Mouse (Mus musculus) heart, postnatal 14 days (tissue): ENCODE measurements at regions not wholly inside any gene's neighbourhood (a gene's known extent, or its start where the extent isn't known, plus 50 kb on each side); places are given as distances from the start of the nearest gene placed in this dataset.

Source experiments
- DNase-seq, 2 experiments: peaks; one replicate each; pipeline ENCODE4 v3.0.0; 2021 to 2022
- intact Hi-C: fragments of 180-260 bp; cut with DNase I; formaldehyde crosslinking; loops from one replicate; pipeline ENCODE4 v1.15.1; 2025

GRCm38 (mm10) chr6:93168526-93168925 is 225.2 kb upstream of the Adamts9 start:
- DNase-seq = peak in 1 of 2 experiments; percentile 21
- intact Hi-C loops = no loop called here

GRCm38 (mm10) chr6:93167281-93167680 is 224.0 kb upstream of the Adamts9 start:
- peak in 1 of 2 experiments; percentile 18 for DNase-seq
- intact Hi-C loops = loop anchor here (2.0 kb wide), 1 partner anchor 68 kb away; no protein-coding TSS in a partner anchor

- intact Hi-C loops = loop anchor here (2.0 kb wide), 1 partner anchor 67 kb away; no protein-coding TSS in a partner anchor
- no peak for DNase-seq
Measured at GRCm38 (mm10) chr6:93165942-93166341, 222.7 kb upstream of the Adamts9 start.

DNA sequence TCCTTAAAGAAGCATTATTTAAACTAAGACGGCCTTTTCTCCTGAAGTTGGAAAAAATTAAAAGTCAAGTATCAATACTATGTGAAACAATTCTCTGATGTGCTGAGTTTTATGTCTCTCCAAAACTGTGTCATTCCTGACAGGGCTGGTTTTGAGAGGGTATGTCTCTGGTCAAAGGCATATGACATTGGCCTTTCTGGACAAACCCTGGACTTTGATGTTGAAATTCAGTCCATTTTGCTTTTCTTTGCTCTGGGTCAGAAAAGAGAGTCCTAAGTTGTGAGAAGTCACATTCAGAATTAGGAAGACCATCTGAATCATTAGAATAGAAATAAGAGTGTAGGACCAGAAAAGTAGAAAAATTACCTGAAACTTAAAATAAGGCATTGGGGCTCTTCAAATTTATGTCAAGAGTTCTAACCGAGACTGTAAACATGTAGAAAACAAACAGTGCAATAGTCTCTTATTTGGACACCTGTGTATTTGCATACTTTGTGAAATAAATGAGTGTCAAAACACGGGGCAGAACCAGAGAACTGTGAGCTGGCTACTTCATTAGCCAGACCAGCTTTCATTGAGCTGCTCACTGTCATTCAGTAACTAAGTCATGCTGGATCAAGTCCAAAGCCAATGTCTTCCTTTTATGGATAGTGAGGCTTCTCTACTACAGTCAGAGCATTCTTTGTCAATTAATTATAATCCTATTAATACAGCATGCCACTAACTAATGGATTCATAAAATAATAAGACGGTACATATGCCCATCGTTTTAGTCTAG is 209.3 kb upstream of the Adamts9 start:
- intact Hi-C loops = loop anchor here (5.0 kb wide), 3 partner anchors 80 to 210 kb away; partner anchors contain the start of gene Adamts9
- no peak for DNase-seq

DNA sequence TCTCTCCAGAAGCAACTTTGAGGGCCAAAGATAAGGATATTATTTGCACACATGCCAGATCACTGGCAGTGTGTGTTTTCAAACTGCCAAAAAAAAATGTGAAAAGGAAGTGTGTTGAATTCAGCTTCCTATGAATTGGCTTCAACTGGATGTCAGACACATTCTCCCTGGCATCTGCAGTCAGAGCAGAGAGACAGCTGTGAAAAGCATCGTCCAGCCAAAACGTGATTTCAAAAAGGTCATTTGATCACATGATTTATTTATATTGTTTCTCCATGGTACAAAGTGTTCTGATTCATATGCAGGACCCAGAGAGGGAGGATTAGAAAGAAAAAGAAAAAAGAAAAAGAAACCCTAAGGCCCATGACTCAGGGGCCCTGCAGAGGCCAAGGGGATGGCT is 207.2 kb upstream of the Adamts9 start:
- peak; percentile 25 to 26 for DNase-seq
- intact Hi-C loops = loop anchor here (5.0 kb wide), 3 partner anchors 82 to 208 kb away; partner anchors contain the start of gene Adamts9

DNA sequence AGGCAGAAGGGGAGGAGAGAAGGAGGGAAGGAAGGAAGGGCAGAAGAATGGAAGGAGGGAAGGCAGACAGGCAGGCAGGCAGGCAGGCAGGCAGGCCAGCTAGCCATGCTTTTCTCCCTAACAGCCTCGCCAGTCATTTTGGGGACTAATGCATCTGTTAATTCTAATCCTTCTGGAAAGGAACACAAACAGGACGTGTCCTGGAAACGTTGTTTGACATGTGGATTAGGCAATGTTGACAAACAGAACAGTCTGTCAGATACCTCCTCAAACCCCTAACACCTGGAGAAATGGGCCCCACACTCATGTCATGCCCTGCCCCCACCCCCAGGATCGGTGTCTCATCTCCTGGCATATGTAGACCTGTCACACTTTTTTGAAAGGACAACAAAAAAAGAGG is 206.7 kb upstream of the Adamts9 start:
- DNase-seq = peak in 1 of 2 experiments; percentile 9
- intact Hi-C loops = loop anchor here (5.0 kb wide), 3 partner anchors 82 to 208 kb away; partner anchors contain the start of gene Adamts9

DNA sequence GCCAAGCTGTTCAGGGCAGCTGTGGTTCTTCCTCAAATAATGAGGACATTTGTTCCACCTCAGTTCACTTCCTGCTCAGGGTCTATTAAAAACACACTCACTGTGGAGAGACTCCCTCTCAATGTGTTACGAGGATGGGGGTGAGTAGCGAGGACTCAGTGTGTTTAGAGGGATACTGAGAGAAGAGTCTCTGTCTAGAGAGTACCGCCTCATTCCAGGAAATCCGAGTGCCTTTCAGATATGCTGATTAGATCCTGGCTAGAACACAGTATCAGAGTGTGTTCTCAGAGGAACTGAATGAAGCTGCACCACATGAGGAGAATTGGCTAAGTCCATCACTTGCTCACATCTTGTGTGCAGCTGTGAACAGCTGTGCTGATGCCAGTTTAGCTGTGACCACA is 197.0 kb upstream of the Adamts9 start:
- peak in 1 of 2 experiments; percentile 21 for DNase-seq
- intact Hi-C loops = no loop called here

GRCm38 (mm10) chr6:93133940-93134339 is 190.6 kb upstream of the Adamts9 start:
- intact Hi-C loops = no loop called here
- DNase-seq = no peak

- no peak for DNase-seq
- intact Hi-C loops = no loop called here
Measured at GRCm38 (mm10) chr6:93130946-93131685, 187.8 kb upstream of the Adamts9 start.

- intact Hi-C loops = no loop called here
- DNase-seq = no peak
Measured at GRCm38 (mm10) chr6:93119482-93119881, 176.2 kb upstream of the Adamts9 start.

DNA sequence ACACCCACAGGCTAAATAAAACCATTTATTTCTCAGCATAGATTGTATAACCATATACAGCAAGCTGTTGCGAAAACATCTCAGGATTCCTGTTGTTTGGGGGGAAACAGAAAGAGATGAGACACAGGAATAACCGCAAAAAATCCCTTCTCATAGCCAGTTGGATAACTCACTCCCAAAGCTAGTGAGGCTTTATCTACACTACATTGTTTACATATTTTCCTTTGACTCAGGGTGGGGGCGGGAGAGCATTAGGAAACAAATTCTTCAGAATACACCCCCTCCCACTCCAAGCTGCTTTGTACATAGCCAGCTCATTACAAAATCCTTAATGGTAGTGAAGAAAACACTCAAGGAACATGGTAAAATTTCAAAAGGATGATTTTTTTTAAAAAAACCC is 170.1 kb upstream of the Adamts9 start:
- DNase-seq = no peak
- intact Hi-C loops = no loop called here

DNA sequence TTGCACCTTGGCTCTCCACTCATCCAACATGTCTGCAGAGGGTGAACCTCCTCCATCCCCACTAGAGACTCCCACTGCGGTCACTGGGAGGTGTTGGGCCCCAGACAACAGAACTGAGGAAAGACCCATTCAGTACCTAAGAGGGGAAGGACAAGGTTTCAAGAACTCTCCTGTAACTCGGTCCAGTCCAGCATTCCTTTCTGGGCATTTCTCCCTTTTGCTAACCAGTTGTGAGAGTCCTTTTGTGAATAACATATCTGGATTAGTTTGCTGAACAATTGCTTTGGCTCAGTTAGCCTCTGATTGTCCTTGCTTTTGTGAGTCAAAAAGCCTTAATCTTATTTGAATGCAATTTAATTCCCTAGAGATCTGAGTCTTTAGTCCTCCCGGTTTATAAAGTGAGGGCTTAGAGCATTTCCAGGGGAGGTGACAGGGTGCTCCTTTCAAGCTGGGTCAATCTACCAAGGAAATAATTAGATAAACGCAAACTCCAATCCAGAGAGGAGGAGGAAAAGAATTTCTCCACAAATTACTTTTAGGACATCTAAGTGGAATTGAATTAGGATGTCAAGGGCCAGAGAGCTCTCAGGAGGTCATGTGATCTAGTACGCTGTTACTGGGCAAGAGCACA is 151.6 kb upstream of the Adamts9 start:
- intact Hi-C loops = no loop called here

DNA sequence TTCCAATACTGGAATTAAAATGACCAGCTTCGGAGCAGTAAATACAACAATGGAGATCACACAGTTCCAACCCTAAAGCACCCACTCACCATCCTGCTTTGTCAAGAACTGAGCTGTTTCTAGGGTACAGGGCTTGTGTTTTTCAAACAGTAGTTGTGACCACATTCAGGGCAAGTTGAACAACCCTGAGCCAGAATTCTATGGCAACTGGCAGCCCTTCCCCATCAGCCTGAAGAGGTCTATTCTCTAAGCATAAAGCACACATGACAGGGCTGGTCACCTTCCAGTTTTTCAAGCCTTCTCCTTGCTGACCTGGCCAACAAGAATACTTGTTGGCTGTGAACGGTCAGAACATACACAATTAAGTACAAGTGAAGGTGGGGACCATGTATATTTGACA is 150.5 kb upstream of the Adamts9 start:
- intact Hi-C loops = no loop called here
- no peak for DNase-seq

More for the DNA sequence above, 151.6 kb upstream of the Adamts9 start:
- no peak for DNase-seq

- intact Hi-C loops = no loop called here
- no peak for DNase-seq
Measured at GRCm38 (mm10) chr6:93087329-93087728, 144.0 kb upstream of the Adamts9 start.

DNA sequence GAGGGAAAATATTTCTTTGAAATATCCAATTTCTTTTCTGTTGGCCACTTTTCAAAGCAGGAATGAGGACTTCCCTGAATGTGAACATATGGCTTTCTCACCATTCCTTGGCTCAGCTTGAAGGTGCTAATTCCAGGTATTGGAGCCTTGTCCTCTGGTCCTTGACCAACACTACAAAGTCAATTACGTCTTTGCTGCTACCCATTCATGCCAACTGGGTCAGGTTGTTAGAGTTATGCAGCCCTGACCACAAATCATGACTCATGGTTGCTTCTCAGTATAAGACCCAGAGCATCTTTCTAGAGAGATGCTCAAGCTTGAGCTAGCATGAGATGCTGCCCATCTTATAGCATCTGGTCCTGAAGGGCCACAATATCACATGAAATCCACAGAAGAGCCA is 141.0 kb upstream of the Adamts9 start:
- intact Hi-C loops = no loop called here
- DNase-seq = no peak

DNA sequence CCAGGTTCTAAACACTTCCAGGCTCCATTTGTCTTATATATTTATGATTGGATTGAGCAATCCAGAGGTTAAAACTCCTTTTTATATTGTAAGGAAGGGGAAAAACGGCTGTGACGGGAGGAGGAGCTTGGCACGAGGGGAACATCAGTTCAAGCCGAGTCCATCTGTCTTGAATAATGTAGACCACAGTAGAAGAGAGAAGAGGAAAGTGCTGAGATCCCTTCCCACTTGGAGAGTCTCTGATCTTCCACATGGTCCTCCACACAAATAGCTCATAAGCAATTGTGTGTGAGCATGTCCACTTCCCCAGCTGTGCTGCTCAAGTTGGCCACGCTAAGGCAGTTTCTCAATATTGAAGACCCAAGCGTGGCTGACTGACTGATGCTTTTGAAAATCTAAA is 140.4 kb upstream of the Adamts9 start:
- no peak for DNase-seq
- intact Hi-C loops = no loop called here

- no peak for DNase-seq
- intact Hi-C loops = no loop called here
Measured at GRCm38 (mm10) chr6:93082205-93082604, 138.9 kb upstream of the Adamts9 start.

DNA sequence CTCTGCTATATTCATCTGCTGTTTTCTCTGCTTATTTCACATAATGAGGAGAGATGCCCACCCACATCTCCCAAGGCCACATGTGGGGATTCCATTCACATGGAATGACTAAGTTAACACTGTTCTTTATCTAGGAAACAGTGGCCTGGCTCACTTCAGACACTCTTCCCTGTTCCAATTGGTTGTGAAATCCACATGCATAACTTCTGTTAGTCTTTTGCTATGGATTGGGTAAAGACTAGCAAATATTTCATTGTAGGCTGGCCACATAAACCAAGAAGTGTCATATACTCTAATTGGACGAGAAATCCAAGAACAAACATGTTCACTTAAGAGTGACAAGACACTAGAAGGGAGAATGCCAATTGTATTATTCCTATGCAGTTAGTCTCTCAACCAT is 133.4 kb upstream of the Adamts9 start:
- intact Hi-C loops = no loop called here
- no peak for DNase-seq

DNA sequence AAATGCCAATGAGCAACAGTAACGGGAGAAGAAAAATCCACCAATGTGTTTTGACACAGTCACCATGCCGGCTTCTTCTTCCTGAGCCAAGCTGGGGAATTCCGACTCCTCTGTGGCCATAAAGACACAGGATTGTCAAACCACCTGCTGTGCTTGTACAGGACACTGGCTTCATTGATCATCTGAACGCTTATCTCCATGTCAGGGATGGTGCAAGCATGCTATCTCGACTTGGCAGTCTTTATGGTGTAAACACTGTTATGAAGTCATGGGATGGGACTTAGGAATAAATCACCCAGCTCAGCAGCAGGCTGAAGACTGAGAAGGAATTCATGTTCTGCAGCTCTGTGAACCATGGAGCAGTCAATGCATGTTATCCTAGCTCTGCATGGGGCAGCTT is 132.6 kb upstream of the Adamts9 start:
- intact Hi-C loops = no loop called here
- no peak for DNase-seq

DNA sequence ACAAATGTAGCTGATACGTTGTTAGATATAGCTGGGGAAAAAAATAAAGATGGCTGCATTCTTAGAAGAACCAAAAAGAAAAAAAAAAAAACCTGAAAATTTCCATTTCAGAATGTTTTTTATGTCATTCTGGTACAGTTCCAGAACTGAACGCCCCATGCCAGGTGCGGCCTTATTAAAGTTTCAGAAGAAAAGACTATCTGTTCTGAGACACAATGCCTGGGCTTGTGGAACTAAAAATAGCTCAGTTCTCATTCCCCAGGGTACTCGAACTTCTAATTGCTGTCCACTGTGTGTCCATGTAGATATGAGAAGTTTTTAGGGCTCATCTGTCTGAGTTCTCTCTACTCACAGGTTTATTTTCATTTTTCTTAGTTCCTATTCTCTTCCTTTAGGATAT is 131.7 kb upstream of the Adamts9 start:
- DNase-seq = no peak
- intact Hi-C loops = no loop called here

DNA sequence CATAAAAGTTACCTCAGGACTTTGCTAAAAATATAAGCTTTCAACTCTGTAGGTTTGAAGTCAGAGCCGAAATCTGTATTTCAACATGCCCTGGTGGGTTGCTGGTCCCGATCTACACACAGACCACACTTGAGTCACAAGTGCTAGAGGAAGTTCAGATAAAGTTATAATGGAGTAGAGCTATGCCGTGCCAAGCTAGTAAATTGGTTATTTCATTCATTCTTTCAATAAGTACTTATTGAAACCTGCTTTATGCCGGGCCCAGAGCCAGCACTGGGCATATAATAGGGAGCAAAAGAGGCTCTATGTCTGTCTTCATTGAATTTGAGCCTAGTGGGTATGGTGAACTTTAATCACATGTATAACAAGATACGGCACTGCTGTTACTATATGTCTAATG is 127.6 kb upstream of the Adamts9 start:
- DNase-seq = no peak
- intact Hi-C loops = no loop called here
